Mouse (Mus musculus) gonadal fat pad, adult 2 months (tissue): ENCODE data around the gene Rlim. TPM values are rescaled to one million over a fixed set of nuclear protein-coding genes. Genes with fewer than 3 reads are reported as not detected.
A peak's percentile ranks its signal among the peaks of the same experiment; 100 is the strongest.

Experiments used
- DNase-seq: peaks from one replicate; pipeline ENCODE4 v3.0.0-alpha.2; 2012; ENCODE audit warnings: low read depth
- polyA plus RNA-seq: library from polyadenylated mRNA; depleted of rRNA; stranded (reverse); fragments of >200 nt; gene quantifications from 2 replicates; pipeline ENCODE4 v1.2.3, GENCODE M21; 2012; rRNA removed

Rlim gene
- 8.7 and 11.9 TPM in 2 replicates for polyA plus RNA-seq

DNA sequence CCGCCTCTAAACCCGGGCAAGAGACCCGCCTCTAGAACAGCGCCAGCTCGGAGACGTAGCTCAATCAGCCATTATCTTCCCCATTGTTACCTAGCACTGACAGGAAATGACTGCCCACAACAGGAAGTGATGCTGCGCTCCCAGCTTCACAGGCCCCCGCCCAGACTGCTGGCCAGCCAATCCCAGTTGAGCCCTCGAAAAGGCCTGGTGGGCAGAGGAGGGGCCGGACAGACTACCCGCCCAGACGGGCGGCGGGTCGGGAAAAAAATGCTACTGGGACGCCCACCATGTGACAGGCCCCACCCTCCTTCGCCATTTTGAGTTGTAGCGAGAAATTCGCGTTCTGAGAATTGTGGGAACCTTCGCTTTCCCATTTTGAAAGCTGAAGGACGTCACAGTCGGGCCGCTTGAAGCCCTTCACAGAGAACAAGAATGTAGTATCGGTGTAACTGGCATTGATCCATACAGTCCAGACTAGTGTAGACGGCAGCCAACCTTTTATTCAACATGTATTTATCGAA is at the start of gene Rlim:
Gene Rlim (minus strand): TSS at position 116 of the 521 bp plus-strand sequence.
- DNase-seq: peak; percentile 50

DNA sequence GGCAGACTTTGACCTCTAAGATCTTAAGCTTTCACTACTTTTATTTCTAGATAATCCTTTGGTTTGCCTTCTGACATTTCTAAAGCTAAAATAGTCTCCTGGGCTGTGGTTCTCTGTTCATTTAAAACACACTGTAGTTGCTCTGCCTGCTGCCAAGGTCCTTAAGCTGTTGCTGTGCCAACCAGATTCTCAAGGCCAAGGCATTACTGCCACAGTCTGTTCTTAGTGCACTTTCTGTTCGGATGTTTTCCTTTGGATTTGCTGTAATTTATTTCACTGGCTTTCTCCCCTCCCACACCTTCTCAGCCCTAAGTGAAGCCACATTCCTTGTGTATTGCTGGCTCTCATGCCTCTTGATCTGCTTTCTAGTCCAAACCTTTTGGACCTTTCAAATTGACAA is 36.1 kb upstream of the Rlim start:
- no peak for DNase-seq

DNA sequence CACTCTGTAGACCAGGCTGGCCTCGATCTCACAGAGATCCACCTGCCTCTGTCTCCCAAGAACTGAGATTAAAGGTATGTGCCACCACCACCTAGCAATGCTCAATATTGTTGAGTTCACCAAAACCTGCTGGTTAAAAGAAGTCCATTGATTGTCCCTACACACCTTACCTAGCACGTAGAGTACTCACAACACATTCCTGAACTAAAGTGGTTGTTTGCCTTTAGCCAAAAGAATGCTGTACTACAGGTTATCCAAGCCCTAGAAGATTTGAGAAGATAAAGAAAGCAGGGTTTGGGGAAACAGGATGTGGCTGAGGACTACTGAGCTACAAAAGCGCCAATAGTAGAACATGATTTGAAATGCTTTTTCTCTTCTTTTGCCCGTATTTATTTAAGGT is 34.0 kb upstream of the Rlim start:
- no peak for DNase-seq

DNA sequence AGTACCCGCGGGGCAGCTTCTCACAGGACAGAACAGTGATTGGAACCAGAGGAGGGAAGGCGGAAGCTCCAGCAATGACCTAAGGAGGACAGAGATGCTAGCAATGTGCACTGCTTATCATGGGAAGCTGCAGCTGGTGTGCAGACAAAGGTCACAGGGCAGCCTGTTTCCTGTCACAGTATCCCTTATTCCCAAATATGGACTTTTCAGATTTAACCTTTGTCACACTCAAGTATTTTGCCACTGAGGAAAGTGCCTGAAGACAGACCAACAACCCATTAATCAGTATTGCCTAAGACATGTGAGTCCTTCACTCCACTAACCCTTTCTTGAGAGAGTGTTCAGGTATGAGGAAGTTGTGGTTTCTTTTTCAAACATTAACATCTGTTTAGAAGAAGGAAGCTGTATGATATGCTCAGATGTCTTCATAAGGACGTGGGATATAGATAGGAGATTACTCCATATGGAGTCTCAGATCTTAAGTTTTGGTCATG is 32.3 kb upstream of the Rlim start:
- no peak for DNase-seq

DNA sequence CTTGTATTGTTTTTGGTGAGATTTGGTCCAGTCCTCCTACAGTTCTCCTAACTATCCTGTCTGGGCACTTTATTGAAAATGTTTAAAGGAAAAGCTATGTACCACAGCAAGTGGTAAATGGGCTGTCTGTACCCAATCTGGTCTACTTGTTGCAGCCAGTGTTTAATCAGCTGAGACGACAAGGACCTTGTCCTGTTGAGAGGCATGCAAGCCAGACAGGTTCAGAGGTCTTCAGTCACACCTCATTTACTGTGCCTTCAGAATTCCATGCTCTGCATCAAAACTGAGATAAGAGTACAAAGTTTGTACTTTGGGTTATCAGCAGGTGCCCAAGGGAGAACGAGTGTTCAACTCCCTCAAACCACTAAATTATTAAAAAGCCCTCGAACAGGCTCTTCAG is 13.7 kb upstream of the Rlim start:
- DNase-seq: no peak

DNA sequence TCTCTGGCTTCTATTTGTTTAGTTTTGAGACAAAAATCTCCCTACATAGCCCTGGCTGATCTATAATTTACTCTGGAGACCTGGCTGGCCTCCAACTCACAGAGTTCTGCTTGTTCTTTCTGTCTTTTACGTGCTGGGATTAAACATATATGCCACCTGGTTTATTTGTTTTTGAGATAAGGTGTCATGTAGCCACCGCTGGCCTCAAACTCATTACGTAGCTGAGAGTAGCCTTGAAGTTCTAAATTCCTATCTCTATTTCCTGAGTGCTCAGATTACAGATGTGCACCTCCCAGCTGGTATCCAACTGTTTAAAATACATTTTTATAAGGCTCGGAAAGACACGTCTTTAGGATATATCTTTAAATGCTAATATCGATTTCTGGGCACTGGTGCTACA is 12.8 kb upstream of the Rlim start:
- no peak for DNase-seq

DNA sequence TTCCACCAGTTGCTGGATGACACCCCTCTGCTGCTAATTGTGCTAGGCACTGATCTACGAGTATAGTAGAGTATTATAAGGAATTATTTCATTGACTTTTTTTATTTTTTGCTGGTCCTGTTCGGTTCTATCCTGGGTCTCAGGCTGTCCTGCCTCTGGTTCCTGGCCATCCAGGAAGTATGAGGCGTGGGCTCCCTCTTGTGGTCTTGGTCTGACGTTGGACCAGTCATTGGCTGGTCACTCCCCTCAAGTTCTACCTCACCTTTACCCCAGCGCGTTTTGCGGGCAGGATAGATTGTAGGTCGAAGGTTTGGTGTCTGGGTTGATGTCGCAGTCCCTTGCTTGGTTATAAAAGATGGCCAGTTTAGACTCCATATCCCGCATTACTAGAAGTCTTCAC is 10.6 kb upstream of the Rlim start:
- no peak for DNase-seq

DNA sequence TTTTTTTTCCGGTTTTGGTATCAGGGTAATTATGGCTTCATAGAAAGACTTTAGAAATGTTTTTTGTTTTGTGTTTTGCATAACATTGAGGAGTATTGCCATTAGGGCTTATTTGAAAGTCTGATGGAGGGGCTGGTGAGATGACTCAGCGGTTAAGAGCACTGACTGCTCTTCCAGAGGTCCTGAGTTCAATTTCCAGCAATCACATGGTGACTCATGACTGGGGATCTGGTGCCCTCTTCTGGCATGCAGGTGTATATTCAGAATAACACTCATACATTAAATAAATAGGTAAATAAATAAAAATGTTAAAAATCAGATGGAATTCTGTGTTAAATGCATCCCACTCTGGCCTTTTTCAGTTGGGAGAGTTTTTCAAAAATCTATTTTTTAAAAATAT is 9.3 kb upstream of the Rlim start:
- DNase-seq: no peak

DNA sequence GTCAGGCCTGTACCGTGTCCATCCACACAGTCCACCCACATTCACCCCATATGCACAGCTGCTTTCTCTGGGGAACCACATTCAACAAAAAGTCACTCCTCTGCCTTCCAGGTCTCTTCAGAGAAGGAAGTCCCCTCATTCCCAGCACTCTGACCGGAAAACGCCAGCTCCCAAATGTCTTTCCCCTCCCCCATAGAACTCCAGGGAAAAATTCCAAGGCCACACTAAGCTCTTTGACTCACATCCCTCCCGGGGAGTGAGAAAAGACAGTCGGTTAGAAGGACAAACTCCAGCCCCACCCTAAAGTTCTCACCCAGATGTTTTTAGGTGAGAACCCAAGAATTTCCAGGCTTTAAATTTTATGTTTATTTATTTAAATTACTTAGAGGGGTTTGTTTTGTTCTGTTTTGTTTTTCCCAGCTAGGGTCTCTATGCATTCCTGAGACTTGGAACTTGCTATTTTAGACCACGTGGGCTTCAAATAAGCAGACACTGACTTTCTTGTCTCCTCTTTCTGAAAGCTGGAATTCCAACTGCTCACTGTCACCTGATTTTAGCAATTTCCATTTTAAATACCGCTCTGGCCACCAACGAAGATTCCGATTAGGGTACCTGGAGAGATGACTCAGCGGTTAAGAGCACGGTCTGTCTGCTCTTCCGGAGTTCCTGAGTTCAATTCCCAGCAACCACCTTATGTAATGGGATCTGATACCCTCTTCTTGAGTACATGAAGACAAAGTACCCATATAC is 6.3 kb upstream of the Rlim start:
- no peak for DNase-seq

DNA sequence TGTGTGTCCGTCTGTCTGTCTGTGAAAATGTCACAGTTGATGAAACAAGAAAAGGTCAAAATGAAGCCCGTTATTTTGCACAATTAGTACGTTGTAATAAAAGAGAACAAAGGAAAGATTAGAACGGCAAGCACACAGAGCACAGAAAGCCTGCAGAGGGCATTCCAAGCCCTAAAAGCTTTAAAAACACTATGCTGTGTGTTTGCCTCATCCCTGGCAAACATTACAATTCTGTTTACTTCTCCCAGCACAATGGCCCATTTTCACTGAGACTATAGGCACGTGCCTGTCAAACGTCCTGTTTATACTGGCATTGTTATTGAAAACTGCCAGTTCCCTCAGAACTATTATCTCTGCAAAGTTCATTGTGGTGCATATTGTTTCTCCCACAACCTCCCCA is 5.1 kb upstream of the Rlim start:
- no peak for DNase-seq

DNA sequence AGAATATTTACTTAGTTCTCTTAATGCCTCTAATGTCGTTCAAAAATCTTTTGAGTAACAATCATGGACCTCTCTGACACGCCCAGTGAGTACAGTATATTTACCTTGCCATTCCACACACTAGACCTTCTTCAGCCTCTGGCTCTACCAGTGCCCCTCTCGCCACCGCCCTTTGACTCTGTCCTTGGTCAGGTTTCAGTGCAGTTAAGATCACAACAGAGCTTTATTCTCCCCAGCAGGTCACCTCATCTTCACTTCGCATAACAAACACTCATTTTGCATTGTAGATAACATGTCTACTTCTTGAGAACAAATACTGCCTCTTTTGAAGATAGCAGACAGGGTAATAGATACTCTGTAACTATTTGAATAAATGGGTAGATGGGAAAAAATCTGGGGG is 3.9 kb upstream of the Rlim start:
- no peak for DNase-seq

DNA sequence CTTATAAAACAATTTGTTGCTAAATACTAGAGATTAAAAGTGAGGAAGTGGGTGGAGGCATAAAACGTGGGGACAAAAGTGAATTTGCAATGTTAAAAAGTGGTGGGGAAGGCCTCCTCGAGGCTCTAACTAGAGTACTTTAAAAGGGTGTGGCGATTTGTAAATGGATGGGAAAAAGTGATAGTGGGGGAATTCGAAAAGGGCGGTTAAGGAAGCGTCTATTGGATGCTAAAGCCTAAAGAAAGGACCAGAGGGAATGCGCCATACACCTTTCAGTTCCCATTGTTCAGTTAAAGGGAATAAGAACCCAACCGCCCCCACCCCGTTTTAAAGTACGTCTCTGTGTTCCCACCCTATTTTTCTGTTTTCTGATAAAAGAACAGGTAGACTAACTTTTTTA is 722 bp upstream of the Rlim start:
- DNase-seq: no peak

DNA sequence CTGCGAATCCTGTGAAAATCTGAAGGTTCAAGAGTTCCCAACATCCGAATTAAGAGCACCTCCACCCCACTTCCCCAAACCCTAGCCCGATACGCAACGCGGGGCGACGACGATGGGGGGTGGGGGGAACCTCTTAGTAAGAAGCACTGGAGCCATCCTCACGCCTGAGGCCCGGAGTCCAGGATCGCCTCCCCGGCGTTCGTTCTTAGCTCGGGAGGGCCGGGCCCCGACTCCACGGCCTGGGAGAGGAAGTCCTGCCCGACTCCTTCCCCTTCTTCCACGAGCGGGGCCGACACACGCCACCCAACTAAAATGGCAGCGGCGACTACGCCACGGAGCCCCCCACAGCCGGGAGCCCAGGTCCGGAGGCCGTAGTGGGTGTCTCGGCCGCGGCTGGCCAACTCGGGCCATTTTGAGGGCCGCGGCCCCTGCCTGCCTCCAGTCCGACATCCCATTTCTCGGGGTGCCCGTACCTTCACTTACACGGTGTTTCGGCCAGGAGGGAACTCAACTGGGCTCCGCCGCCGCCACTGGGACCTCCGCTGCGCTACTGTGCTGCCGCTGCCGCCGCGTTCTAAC is 405 bp downstream of the Rlim start:
- DNase-seq: no peak

DNA sequence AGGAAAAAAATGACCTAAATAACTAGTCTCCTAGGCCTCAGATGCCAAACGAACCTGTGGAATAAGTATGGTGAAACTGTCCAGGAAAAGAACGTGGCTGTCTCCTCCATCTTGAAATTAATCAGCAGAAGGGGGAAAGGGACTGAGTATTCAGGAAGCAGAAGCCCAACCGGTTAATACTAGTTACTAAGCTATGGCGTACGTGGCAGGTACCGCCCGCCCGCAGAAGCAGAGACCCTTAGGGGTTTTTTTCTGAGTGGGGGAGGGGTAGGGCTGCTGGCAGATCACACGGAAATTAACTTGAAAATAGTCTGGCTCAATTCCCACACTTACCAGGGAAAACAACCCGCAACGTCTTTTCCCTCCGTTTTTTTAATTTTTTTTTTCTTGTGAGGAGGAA is 1.0 kb downstream of the Rlim start:
- no peak for DNase-seq

DNA sequence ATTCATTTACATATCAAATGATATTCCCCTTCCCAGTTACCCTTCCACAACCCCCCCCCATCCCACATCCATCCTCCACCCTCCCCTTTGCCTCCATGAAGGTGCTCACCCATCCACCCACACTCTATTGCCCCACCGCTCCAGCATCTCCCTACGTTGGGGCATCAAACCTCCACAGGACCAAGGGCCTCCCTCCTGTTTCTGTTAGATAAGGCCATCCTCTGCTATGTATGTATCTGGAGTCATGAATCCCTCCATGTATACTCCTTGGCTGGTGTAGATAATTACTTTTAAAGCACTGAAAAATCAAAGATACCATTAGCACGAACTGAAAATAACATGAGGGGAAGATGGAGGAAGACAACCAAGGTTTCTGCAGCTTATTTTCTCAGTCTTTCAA is 41.4 kb downstream of the Rlim start:
- no peak for DNase-seq

DNA sequence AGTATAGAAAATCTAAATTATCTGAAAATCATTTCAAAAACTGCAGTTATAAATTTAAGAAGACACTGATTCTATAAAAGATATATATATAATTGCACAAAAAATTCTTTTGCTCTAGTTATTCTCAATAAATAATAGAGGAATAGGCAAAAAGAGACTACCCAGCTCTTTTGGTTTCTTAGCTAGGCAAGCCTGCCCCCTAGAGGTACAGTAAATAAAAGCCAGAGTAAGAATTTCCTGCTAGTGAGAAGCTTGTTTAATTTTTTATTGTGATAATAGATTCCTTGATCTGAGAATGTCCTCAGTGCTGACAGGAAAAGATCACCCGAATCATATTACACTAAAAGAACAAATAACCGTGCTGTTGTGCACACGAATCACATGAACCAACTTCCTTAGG is 43.8 kb downstream of the Rlim start:
- DNase-seq: no peak

DNA sequence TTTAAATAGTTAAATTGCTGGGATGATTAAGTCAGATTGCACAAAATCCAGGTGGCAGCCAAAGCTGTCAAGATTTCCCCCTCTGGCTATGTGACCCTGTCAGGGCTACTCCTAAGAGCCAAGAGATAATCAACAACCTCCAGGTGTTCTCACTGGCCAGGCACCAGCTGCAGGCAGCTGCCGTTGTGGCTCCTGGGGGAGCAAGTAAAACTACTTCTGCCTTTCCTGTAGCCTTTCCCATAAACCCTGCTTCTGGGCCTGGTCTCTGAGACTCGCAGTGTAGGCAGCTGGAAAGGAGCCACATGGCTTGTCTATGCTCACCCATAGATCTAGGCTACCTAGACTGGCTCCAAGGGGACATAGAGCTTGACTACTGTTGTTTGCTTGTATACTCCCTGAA is 58.6 kb downstream of the Rlim start:
- DNase-seq: no peak

DNA sequence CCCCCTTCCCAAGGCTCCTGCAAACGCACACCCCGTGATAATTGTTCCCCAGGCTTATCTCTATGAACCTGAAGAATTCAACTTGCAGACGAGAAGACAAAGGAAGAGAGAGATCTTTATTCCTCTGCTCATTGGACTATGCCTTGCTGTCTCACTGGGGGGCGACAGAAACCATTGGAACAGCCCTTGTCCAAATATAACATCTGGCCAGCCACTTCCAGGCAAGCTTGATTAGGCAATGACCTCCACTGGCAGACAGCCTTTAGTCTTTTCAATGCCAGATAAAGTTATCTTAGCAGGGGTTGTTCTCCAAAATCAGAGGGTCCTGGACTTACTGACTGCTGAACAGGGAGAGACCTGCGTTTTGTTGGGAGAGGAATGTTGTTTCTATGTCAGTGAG is 62.1 kb downstream of the Rlim start:
- DNase-seq: no peak

DNA sequence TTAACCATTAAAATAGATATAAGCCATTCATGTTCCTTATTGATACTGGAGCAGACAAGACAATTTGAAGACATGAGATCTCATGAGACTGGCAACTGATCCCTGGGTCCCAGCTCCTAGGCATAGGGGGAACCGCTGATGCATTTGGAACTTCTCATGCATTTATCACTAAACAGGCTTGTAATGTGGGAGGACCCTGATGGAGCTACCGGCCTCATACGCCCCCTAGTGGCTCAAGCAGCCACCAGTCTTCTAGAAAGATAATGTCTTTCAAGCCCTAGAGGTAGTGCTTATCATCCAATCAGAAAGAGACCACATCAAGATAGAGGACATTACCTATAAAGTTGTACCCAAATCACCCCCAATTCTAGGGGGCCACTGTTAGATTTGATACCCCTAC is 66.3 kb downstream of the Rlim start:
- DNase-seq: no peak
